Mouse (Mus musculus): Measurements from ENCODE around the gene Pappa.

Gene Pappa

DNA sequence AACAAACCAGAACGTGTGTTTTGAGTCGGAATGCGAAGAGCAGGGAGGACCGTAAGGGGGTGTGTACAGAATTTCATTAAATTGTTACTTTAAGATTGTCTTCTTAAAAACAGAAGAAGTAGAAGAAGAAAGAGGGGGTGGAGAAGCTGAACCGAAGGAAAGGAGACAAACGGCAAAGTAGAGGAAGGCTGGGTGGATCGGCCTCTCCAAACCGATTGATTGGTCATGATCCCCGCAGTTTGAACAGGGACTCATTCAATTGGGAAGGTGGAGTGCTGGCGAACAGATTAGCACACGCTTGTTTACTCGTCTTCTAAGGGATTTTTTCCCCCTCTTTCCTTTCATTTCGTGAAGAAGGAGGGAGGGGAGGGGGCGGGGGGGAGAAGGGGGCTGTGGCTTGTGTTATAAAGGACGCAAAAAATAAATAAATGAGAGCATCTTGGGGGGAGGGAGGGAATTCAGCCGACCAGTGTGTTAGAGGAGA is at the start of gene Pappa:
Gene Pappa (plus strand): TSS at position 434 of the 484 bp plus-strand sequence.
- DNase-seq (ENCODE audit: low spot score in 2 of 2): no peak

DNA sequence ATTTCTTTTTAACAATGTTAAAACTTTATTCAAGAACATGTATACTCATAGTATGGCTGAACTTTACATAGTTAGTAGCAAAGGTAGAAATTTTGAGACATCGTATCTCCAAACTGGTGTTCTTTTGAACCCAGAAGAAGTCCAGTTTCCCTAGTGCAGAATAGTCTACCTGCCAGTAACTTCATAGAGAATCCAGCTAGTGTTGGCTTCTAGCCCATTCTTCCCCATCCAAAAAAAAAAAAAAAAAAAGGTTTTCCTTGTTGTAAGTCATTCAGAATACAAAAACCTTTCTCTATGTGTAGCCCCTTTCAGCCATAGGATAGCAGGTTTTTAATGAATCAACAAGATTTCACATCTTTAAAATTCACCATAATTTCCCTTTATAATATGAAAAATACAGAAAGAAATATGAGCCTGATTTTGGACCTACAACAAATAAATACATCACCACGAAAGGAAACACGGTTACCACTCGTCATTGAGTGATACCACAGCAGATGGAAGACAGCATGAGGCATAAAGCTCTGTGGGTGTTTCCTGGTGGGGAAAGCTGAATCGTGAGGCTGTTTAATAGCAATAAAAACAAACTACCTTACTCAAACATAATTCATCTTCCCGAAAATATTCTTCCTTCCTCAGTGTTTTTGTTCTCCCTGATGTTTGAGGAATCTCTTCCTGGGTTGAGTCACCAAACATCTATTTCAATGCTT is 45.9 kb upstream of the Pappa start:
- DNase-seq (ENCODE audit: low spot score in 2 of 2): no peak

DNA sequence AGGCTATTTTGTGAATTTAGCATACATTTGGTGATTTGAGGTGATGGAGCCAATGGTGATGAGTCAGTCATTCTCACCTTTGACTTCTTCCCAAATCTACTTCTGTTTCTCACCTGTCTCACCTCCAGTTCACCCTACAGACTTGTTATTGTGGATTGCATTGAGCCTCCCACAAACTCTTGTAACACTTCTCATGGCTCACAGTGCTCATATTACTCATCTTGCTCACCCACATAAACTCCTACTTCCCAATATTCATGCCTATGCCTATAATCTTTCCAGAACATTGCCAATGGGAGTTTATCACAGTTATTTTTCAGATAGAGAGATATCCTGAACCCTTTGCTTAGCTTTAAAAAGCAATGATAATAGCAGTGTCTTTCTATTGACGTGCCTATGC is 37.1 kb upstream of the Pappa start:
- DNase-seq (ENCODE audit: low spot score in 2 of 2): no peak

GRCm38 (mm10) chr4:65087592-65087991 is 36.4 kb upstream of the Pappa start:
- DNase-seq (ENCODE audit: low spot score in 2 of 2): no peak

GRCm38 (mm10) chr4:65092191-65092590 is 31.8 kb upstream of the Pappa start:
- no peak for DNase-seq (ENCODE audit: low spot score in 2 of 2)

DNA sequence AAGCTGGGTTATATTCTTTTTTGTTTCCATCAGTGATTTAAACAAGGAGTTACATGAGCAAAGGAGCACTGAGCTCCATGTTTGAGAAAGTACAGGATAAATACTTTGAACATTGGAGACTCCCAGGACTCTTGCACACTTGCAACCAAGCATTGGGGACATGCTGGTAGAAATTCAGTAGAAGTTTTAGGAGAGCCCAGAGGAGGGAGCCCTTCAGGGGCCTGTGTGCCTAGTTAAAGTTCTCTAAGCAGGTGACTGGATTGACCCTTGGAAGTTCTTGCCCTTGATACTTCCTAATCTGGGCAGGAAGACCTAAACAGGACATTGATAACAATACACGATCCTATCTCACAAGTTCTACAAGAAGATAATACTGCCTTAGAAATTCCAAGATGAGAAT is 3.6 kb upstream of the Pappa start:
- DNase-seq (ENCODE audit: low spot score in 2 of 2): no peak

DNA sequence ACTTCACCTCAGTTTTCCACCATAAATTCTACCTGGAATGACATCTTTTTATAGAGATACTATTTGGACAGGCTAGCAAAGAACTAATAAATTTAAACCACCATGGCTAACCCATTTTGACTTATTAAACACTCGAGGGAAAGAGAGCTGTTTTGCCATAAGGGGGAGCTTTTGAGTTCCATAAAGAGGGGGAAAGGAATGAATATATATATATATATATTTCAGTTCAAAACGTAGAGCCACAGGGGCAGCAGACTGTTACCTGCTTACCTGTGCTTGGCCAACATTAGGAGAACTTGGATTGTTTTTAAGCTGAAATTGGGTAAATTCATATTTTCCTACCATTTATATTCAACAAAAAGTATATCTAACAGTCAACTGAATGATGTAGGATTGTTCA is 1.1 kb upstream of the Pappa start:
- DNase-seq (ENCODE audit: low spot score in 2 of 2): no peak

- no peak for DNase-seq (ENCODE audit: low spot score in 2 of 2)
Measured at GRCm38 (mm10) chr4:65124369-65125151, 586 bp downstream of the Pappa start.

GRCm38 (mm10) chr4:65125341-65126332 is 1.7 kb downstream of the Pappa start:
- DNase-seq (ENCODE audit: low spot score in 2 of 2): no peak

DNA sequence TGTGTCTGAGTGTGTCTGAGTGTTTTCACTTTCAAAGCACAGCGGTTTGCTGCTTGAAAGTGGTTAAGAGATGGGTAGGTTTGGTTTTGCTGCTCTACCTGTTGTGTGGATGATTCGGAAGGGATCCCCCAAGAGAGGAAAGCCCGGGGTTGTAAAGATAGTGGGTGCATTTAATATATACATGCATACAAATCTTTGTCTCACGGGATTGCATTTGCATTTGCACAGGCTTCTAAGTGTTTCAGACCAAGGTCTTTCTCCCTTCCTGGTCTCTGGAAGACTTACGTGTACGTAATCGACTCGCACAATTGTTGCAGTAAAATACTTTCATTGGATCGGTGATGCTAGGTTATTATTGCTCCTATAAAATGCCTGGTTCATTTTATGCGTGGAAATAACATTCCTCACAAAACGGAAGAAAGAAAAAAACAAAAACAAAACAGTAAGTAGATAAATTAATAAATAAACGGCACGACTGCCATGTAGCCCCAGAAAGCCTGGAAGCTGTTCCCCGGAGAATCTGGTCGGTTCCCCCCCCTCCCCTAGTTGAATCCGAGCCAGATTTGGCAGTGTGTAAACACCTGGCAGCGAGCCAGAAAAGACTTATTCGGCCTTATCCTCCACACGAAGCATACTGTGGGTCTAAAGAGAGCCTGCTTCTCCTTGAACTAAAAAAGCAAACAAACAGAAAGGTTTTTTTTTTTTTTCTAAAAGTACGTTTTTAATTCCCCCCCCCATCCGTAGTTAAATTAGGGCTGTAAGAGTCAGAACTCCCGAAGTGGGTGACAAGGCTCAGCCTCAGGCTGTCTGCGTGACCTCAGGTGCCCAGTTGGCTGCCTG is 2.7 kb downstream of the Pappa start:
- no peak for DNase-seq (ENCODE audit: low spot score in 2 of 2)

DNA sequence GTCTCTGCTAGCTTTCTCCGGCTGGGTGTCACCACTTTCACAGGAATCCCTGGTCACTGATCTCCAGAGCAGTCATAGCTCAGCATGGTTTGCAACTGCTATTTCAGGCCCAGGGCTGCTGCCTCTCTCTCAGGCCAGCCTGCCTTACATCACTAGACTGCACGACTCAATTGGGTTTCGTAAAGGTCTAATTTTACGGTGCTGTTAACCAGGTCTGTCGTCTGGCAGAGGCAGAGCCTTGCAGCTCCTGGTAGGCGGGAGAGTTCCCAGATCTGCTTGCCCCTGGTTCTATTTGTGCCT is 3.3 kb downstream of the Pappa start:
- no peak for DNase-seq (ENCODE audit: low spot score in 2 of 2)

DNA sequence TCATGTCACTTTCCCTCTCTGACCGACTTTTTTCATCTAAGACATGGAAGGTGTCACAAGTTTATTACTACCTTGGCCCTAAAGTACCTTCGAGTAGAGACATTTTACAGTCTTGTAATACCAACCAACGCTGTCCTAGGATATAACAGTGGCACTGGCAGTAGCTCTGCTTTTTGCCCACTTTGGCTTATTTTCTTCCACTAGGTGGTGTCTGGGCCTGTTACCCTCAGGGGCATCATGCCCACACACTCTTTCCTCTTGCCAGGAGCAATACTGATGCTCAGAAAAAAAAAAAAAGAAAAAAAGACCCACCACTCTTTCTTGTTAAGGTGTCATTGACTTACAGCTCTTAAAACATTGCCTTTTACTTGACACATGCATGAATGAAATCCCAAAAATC is 8.7 kb downstream of the Pappa start:
- no peak for DNase-seq (ENCODE audit: low spot score in 2 of 2)

GRCm38 (mm10) chr4:65134358-65134757 is 10.4 kb downstream of the Pappa start:
- no peak for DNase-seq (ENCODE audit: low spot score in 2 of 2)

DNA sequence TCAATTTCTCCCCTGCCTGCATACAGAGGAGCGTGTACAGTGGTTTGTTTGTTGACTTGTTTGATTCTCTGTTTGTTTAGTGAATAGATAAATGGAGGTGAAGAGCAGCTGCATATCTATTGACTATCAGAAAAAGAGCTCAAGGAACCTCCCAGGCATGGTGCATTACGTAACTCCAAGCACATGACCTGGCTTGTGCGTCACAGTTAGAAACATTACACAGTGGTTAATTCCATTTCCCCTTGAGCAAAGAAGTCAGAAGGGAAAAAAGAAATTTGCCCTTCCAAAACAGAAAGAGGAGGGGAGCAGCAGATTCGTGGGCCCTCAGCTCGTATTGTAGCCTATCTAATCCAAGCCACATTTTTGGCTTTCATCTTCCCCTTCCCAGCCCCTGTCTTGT is 11.1 kb downstream of the Pappa start:
- DNase-seq (ENCODE audit: low spot score in 2 of 2): no peak

DNA sequence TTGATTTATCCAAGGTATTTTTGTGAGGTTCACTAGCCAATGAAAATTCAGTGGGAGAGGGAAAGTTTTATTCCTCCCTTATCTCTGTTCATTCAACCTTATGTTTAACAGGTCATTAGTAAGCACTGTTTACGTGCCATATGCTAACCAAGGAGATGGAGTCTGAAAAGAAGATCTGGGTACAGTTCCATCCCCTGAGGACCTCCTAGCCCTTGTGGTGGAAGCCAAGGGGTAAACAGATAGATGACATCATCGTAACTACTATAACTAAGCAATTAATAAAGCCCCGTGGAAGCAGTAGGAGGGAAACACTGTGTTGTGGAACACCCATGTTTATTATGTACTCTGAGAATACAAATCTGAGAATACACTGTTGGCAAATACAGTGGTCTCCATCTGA is 12.6 kb downstream of the Pappa start:
- no peak for DNase-seq (ENCODE audit: low spot score in 2 of 2)

DNA sequence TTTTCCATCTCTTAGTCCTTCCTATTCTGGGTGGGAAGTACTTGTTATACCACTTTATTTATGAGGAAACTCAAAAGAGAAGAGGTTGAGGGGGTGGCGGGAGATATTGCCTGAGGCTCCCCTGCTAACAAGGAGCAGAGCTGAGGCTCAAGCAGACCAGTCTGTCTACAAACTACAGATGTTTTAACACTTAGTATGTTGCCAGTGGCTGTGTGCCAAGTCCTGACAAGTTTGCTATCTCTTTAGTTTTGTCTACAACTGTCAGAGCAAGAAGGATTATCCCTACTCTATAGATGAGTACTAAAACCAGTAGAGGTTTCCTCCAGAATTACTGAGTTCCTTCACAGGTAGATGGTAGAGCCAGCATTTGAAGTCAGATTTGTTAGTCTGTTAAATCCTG is 23.0 kb downstream of the Pappa start:
- no peak for DNase-seq (ENCODE audit: low spot score in 2 of 2)

GRCm38 (mm10) chr4:65153601-65154000 is 29.6 kb downstream of the Pappa start:
- no peak for DNase-seq (ENCODE audit: low spot score in 2 of 2)

GRCm38 (mm10) chr4:65156231-65156630 is 32.3 kb downstream of the Pappa start:
- no peak for DNase-seq (ENCODE audit: low spot score in 2 of 2)

GRCm38 (mm10) chr4:65158651-65159050 is 34.7 kb downstream of the Pappa start:
- no peak for DNase-seq (ENCODE audit: low spot score in 2 of 2)

- no peak for DNase-seq (ENCODE audit: low spot score in 2 of 2)
Measured at GRCm38 (mm10) chr4:65159481-65159880, 35.5 kb downstream of the Pappa start.

DNA sequence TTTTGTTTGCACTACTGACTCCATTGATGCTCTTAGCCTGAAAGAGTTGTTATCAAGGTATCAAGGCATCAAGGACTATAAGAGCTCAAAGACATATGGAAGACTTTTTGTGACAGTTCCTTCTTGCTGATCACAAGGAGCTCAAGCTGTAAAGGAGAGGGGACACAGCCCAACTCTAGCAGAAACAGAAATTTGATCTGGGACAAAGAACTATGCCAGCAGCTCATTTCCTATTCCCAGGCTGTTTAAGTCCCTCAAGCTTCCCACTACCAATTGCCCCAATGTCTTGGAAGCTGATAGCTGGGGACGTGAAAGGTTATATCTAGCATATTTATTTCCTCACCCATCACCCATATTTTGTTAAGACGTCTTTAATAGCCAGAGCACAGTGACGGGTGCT is 39.7 kb downstream of the Pappa start:
- DNase-seq (ENCODE audit: low spot score in 2 of 2): no peak

All from spleen, postnatal 14 days (tissue).